Mouse (Mus musculus): ENCODE data around the gene Rab3il1.

DNA sequence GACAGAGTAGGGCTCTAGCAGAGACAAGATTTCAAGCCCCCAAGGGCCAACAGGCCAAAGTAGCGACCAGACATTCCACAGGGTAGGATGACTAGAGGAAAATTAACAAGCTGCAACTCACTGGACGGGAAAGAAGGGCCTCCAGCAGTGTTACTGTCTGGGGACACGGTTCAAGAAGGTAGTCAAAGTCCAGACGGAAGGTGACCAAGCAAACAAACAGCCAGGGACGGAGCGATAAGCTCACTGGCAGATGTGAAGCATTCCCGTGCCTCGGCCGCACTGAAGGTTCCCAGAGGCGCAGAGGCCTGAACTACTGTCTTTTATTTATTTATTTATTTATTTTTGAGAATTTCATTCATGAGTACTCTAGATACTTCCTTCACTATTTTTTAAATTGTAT, 24.4 kb upstream of the Rab3il1 start:
- TF ChIP-seq CTCF (conservative IDR thresholded peaks at IDR 0.05; ENCODE audit: low read length): no peak
- TF ChIP-seq POU5F1 (IDR thresholded peaks at IDR 0.05; ENCODE audit: borderline replicate concordance, low read length): no peak
- no peak for TF ChIP-seq NANOG (IDR thresholded peaks at IDR 0.05; ENCODE audit: borderline replicate concordance, low read length)

Measured in E14TG2a.4 (cell line).